Mouse (Mus musculus) heart, embryonic 16.5 days (tissue): ENCODE results near the gene Kif1b. TPM values are rescaled to one million over a fixed set of nuclear protein-coding genes. Genes with fewer than 3 reads are reported as not detected.

Source experiments
- ATAC-seq: fragments of 200-750 bp; cut with Nextera tagmentation; replicated peaks from 2 replicates; pipeline ENCODE4 v1.8.0; 2017; ENCODE audit warnings: moderate number of reproducible peaks; ENCODE audit not compliant: insufficient read depth, low FRiP score; ENCODE audit errors: extremely low read depth
- H3K27ac ChIP-seq: fragments of 300-500 bp; sonication (generic); 2 replicates; pipeline ENCODE4 v1.5.1; 2014; ENCODE audit warnings: mild to moderate bottlenecking, low read length, control low read depth, moderate library complexity
- H3K27me3 ChIP-seq: fragments of 300-500 bp; sonication (generic); 2 replicates; pipeline ENCODE4 v1.6.1; 2014; ENCODE audit warnings: low read length, mixed read lengths; ENCODE audit not compliant: control insufficient read depth, insufficient read depth
- H3K36me3 ChIP-seq: fragments of 300-500 bp; sonication (generic); 2 replicates; pipeline ENCODE4 v1.6.1; 2014; ENCODE audit not compliant: control insufficient read depth, insufficient read depth
- H3K4me1 ChIP-seq: fragments of 300-500 bp; sonication (generic); 2 replicates; pipeline ENCODE4 v1.6.1; 2014; ENCODE audit warnings: low read length, mixed read lengths; ENCODE audit not compliant: control insufficient read depth, insufficient read depth
- H3K4me2 ChIP-seq: fragments of 300-500 bp; sonication (generic); 2 replicates; pipeline ENCODE4 v1.6.1; 2014; ENCODE audit warnings: low read depth, mild to moderate bottlenecking, control low read depth, low read length
- H3K4me3 ChIP-seq: fragments of 300-500 bp; sonication (generic); 2 replicates; pipeline ENCODE4 v1.5.1; 2014; ENCODE audit warnings: mild to moderate bottlenecking, control low read depth, low read length
- H3K9ac ChIP-seq: fragments of 300-500 bp; sonication (generic); 2 replicates; pipeline ENCODE4 v1.6.1; 2014; ENCODE audit warnings: low read length, control low read depth
- H3K9me3 ChIP-seq: fragments of 300-500 bp; sonication (generic); replicated peaks from 2 replicates; pipeline ENCODE4 v1.6.1; 2016; ENCODE audit warnings: low read length; ENCODE audit not compliant: control insufficient read depth
- WGBS: fragments of 180-500 bp; shearing (Covaris S2); extraction: QIAGEN DNeasy Blood & Tissue Kit; methylation state at CpG from one replicate; pipeline ENCODE4 v1.1.7; 2014; 5-methylcytosine and 5-hydroxymethylcytosine counted together
- polyA plus RNA-seq: library from polyadenylated mRNA; unstranded; fragments of >200 nt; fragmentation: Nextera tagmentation; extraction: Ambion mirVana; gene quantifications from 2 replicates; pipeline ENCODE4 v1.2.1, GENCODE M21; 2015

Kif1b gene
- polyA plus RNA-seq, 1 experiment from 2014 or later, result 39.8 TPM

GRCm38 (mm10) chr4:149159891-149160290 is 147.6 kb downstream of the Kif1b start:
- no peak overlapping the region for H3K27ac ChIP-seq
- H3K9ac ChIP-seq, result no peak overlapping the region
- no peak overlapping the region for H3K4me3 ChIP-seq
- H3K4me1 ChIP-seq, result no peaks in the 10 kb centered on the region
- H3K4me2 ChIP-seq, result no peak overlapping the region
- no peaks in the 10 kb centered on the region for H3K27me3 ChIP-seq
- WGBS, result 82% methylated on average over 13 of the region's 13 CpGs
- peaks cover 47% of the 10 kb centered on the region for H3K36me3 ChIP-seq
- no peak for ATAC-seq
- no peaks in the 10 kb centered on the region; the same call in 1 of the 2 replicates for H3K9me3 ChIP-seq

DNA sequence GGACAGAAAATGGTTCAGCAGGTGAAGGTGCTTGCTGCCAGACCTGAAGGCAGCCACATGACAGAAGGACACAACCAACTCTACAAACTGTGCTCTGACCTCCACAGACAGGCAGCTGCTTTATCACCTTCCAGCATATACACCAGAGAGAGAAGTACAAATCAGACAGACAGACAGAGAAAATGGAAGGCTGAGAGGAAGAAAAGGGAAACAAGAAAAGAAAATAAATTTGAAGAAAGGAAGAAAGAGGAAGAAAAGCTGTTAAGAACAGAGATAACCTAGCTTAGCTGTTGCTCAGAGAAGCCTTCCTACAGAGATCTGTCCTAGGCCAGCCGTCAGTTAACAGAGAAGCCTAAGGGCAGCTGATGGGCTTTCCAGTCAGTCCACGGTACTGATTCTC is 148.3 kb downstream of the Kif1b start:
- no peak for ATAC-seq
- WGBS, result 72% methylated on average over 2 of the region's 2 CpGs

GRCm38 (mm10) chr4:149157415-149157973 is 150.0 kb downstream of the Kif1b start:
- ATAC-seq, result no peak
- Histone ChIP-seq H3K4me2 (no peak overlapping the region), H3K27ac (no peak overlapping the region), H3K27me3 (no peaks in the 10 kb centered on the region), H3K4me1 (no peaks in the 10 kb centered on the region), H3K36me3 (peaks cover 64% of the 10 kb centered on the region), H3K9ac (no peak overlapping the region), H3K4me3 (no peak overlapping the region), H3K9me3 (no peaks in the 10 kb centered on the region; the same call in 1 of the 2 replicates)
- WGBS, result 90% methylated on average over 8 of the region's 8 CpGs

More for the DNA sequence above, 148.3 kb downstream of the Kif1b start:
- Histone ChIP-seq H3K4me1 (no peaks in the 10 kb centered on the region), H3K4me2 (no peak overlapping the region), H3K27me3 (no peaks in the 10 kb centered on the region), H3K36me3 (peaks cover 54% of the 10 kb centered on the region), H3K27ac (no peak overlapping the region), H3K9me3 (no peaks in the 10 kb centered on the region; the same call in 1 of the 2 replicates), H3K4me3 (no peak overlapping the region), H3K9ac (no peak overlapping the region)

GRCm38 (mm10) chr4:149155711-149156110 is 151.8 kb downstream of the Kif1b start:
- H3K4me2 ChIP-seq, result no peak overlapping the region
- WGBS, result 93% methylated on average over 6 of the region's 6 CpGs
- peaks cover 72% of the 10 kb centered on the region for H3K36me3 ChIP-seq
- H3K27ac ChIP-seq, result no peak overlapping the region
- H3K4me3 ChIP-seq, result no peak overlapping the region
- H3K27me3 ChIP-seq, result no peaks in the 10 kb centered on the region
- no peak for ATAC-seq
- H3K9ac ChIP-seq, result no peak overlapping the region
- no peaks in the 10 kb centered on the region; the same call in 1 of the 2 replicates for H3K9me3 ChIP-seq
- H3K4me1 ChIP-seq, result no peaks in the 10 kb centered on the region

GRCm38 (mm10) chr4:149154859-149155258 is 152.6 kb downstream of the Kif1b start:
- no peak for ATAC-seq
- H3K36me3 ChIP-seq, result peaks cover 70% of the 10 kb centered on the region
- H3K27me3 ChIP-seq, result no peaks in the 10 kb centered on the region
- no peaks in the 10 kb centered on the region for H3K4me1 ChIP-seq
- no peaks in the 10 kb centered on the region; the same call in 1 of the 2 replicates for H3K9me3 ChIP-seq
- H3K4me2 ChIP-seq, result no peak overlapping the region
- H3K27ac ChIP-seq, result no peak overlapping the region
- no peak overlapping the region for H3K4me3 ChIP-seq
- WGBS, result over 99% methylated on average over 7 of the region's 7 CpGs
- H3K9ac ChIP-seq, result no peak overlapping the region

- Histone ChIP-seq H3K4me2 (no peak overlapping the region), H3K4me1 (no peaks in the 10 kb centered on the region), H3K27me3 (no peaks in the 10 kb centered on the region), H3K9me3 (no peaks in the 10 kb centered on the region; the same call in 1 of the 2 replicates), H3K27ac (no peak overlapping the region), H3K36me3 (peaks cover 47% of the 10 kb centered on the region), H3K9ac (no peak overlapping the region), H3K4me3 (no peak overlapping the region)
- WGBS, result 93% methylated on average over 11 of the region's 11 CpGs
- ATAC-seq, result no peak
These were observed 156.8 kb downstream of the Kif1b start for GRCm38 (mm10) chr4:149150721-149151120.

- Histone ChIP-seq H3K27me3 (no peaks in the 10 kb centered on the region), H3K4me1 (no peaks in the 10 kb centered on the region), H3K9me3 (no peaks in the 10 kb centered on the region; the same call in 1 of the 2 replicates), H3K36me3 (peaks cover 43% of the 10 kb centered on the region), H3K4me2 (no peak overlapping the region), H3K27ac (no peak overlapping the region), H3K4me3 (no peak overlapping the region), H3K9ac (no peak overlapping the region)
- ATAC-seq, result no peak
- 87% methylated on average over 11 of the region's 11 CpGs for WGBS
These were observed 157.2 kb downstream of the Kif1b start for GRCm38 (mm10) chr4:149150256-149150655.

- H3K4me2 ChIP-seq, result no peak overlapping the region
- no peaks in the 10 kb centered on the region for H3K9me3 ChIP-seq
- 68% methylated on average over 7 of the region's 7 CpGs for WGBS
- H3K4me3 ChIP-seq, result no peak overlapping the region
- no peaks in the 10 kb centered on the region for H3K27me3 ChIP-seq
- H3K36me3 ChIP-seq, result peaks cover 36% of the 10 kb centered on the region
- ATAC-seq, result no peak
- no peaks in the 10 kb centered on the region for H3K4me1 ChIP-seq
- H3K27ac ChIP-seq, result no peak overlapping the region
- H3K9ac ChIP-seq, result no peak overlapping the region
These were observed 157.9 kb downstream of the Kif1b start for GRCm38 (mm10) chr4:149149611-149150010.

- 84% methylated on average over 9 of the region's 9 CpGs for WGBS
These were observed 158.3 kb downstream of the Kif1b start for GRCm38 (mm10) chr4:149149196-149149595.

More at GRCm38 (mm10) chr4:149149196-149149595, 158.3 kb downstream of the Kif1b start:
- Histone ChIP-seq H3K27me3 (no peaks in the 10 kb centered on the region), H3K27ac (no peak overlapping the region), H3K4me2 (no peak overlapping the region), H3K9ac (no peak overlapping the region), H3K9me3 (no peaks in the 10 kb centered on the region), H3K4me3 (no peak overlapping the region), H3K4me1 (no peaks in the 10 kb centered on the region), H3K36me3 (peaks cover 32% of the 10 kb centered on the region)
- ATAC-seq, result no peak
